9 mouse cellular contexts compared by ENCODE assay signal in the genomic region with DNA sequence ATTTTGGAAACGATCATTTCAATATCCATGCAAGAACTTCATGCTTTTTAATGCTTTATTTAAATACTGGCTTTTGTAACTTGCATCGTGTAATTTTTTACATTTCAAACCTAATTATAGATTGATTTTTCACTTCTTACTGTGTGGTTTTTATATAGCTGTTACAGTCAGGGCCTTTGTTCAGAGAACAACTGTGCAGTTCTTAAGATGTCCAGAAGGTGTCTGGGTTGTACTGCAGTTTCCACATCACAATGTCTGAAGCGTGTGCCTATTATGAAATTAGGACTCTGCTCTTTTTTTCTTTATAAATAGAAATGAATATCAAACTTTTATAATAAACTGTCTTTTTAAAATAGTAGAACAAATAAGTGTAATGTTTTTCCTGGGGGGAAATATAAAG. TPM values are rescaled to one million over a fixed set of nuclear protein-coding genes. Genes with fewer than 3 reads are reported as not detected.
A peak's percentile ranks its signal among the peaks of the same experiment; 100 is the strongest.
DNase-seq lines count a peak whose midpoint lies in the region; ATAC-seq and TF ChIP-seq lines count a peak whose summit lies in the region.
"Had no signal": no experiment of that assay in that cellular context is flagged by ENCODE, and none has a peak within 500 bp of the region (broad histone marks: within the 10 kb centered on the region; RNA-seq: fewer than 3 reads in every experiment).

No protein-coding gene starts in this region.

- H3K9me3 ChIP-seq in forebrain, embryonic 15.5 days: no peaks in the 10 kb centered on the region
- no peaks in the 10 kb centered on the region for H3K9me3 ChIP-seq in forebrain, embryonic 11.5 days (ENCODE audit: control insufficient read depth, low read length)
- H3K9me3 ChIP-seq in midbrain, postnatal 0 days (ENCODE audit: low read length): no peaks in the 10 kb centered on the region
- H3K9me3 ChIP-seq: embryonic facial prominence, embryonic 13.5 days had no signal

- WGBS in forebrain, embryonic 15.5 days: 60% methylated on average over 3 of the region's 3 CpGs
- 74% methylated on average over 3 of the region's 3 CpGs for WGBS in forebrain, embryonic 11.5 days
- WGBS in liver, adult 2 months: 60% methylated on average over 3 of the region's 3 CpGs
- 56% methylated on average over 3 of the region's 3 CpGs for WGBS in midbrain, postnatal 0 days

- H3K4me1 ChIP-seq in forebrain, embryonic 15.5 days: peaks cover 12% of the 10 kb centered on the region
- H3K4me1 ChIP-seq in forebrain, embryonic 11.5 days (replicated peaks; ENCODE audit: control insufficient read depth, insufficient read depth, low read length): peaks cover 3% of the 10 kb centered on the region; the same call in 1 of the 2 replicates
- H3K4me1 ChIP-seq in liver, adult 2 months (ENCODE audit: control insufficient read depth, insufficient read depth, low read length): no peaks in the 10 kb centered on the region
- no peaks in the 10 kb centered on the region for H3K4me1 ChIP-seq in midbrain, postnatal 0 days (ENCODE audit: insufficient read depth, low read length)
- H3K4me1 ChIP-seq: embryonic facial prominence, embryonic 13.5 days had no signal

- 0 out of 2 replicates have a peak, but pooled peaks have one; percentile 58 for ATAC-seq in forebrain, embryonic 15.5 days (replicated peaks)
- no peak for ATAC-seq in forebrain, embryonic 11.5 days (replicated peaks; ENCODE audit: low FRiP score)
- no peak for ATAC-seq in midbrain, postnatal 0 days (ENCODE audit: low FRiP score)

- no peak for DNase-seq in forebrain, embryonic 11.5 days (ENCODE audit: low spot score)
- peak; percentile 46 for DNase-seq in liver, adult 2 months (ENCODE audit: extremely low read depth, low read depth, low spot score)
- DNase-seq in liver: no peak
- DNase-seq in brain, embryonic 14.5 days (ENCODE audit: low read depth): peak; percentile 74
- peak; percentile 71 for DNase-seq in midbrain, postnatal 0 days (ENCODE audit: low spot score)
- no peak for DNase-seq in c-Kit-positive CD71-positive TER-119-positive erythroid progenitor cells, embryonic 14.5 days (ENCODE audit: low spot score)
- DNase-seq in kidney, adult 8-10 months: no peak

- no peaks in the 10 kb centered on the region for H3K27me3 ChIP-seq in forebrain, embryonic 15.5 days
- H3K27me3 ChIP-seq in forebrain, embryonic 11.5 days (ENCODE audit: control insufficient read depth, insufficient read depth, low read length): no peaks in the 10 kb centered on the region
- no peaks in the 10 kb centered on the region for H3K27me3 ChIP-seq in liver, adult 2 months (ENCODE audit: control insufficient read depth, insufficient read depth, low read length)
- H3K27me3 ChIP-seq in midbrain, postnatal 0 days (ENCODE audit: insufficient read depth, low read length): no peaks in the 10 kb centered on the region
- H3K27me3 ChIP-seq: embryonic facial prominence, embryonic 13.5 days had no signal

- no peak overlapping the region for H3K4me2 ChIP-seq in forebrain, embryonic 15.5 days (replicated peaks)
- no peak overlapping the region for H3K4me2 ChIP-seq in forebrain, embryonic 11.5 days (ENCODE audit: low read depth, low read length, severe bottlenecking)
- H3K4me2 ChIP-seq in midbrain, postnatal 0 days (ENCODE audit: low read depth, low read length, poor library complexity, severe bottlenecking): no peak overlapping the region
- H3K4me2 ChIP-seq: embryonic facial prominence, embryonic 13.5 days had no signal

- TF ChIP-seq CTCF in liver, adult 2 months (IDR thresholded peaks at IDR 0.05; ENCODE audit: low read depth, low read length): no peak
- peak; percentile 55; the same call in 1 of the 2 replicates for TF ChIP-seq CTCF in brain, embryonic 14.5 days (IDR thresholded peaks at IDR 0.05; ENCODE audit: borderline replicate concordance, extremely low read depth, insufficient read depth, insufficient read length)
- TF ChIP-seq CTCF in midbrain, postnatal 0 days (IDR thresholded peaks at IDR 0.05): peak; percentile 82

- no peaks in the 10 kb centered on the region for H3K79me2 ChIP-seq in liver, adult 2 months (ENCODE audit: control insufficient read depth, insufficient read depth, low read length)

- no peak overlapping the region for H3K4me3 ChIP-seq in forebrain, embryonic 15.5 days
- H3K4me3 ChIP-seq in forebrain, embryonic 11.5 days (ENCODE audit: low read depth, low read length): no peak overlapping the region
- H3K4me3 ChIP-seq in liver, adult 2 months (ENCODE audit: insufficient read depth, low read depth, low read length): no peak overlapping the region
- H3K4me3 ChIP-seq in midbrain, postnatal 0 days (ENCODE audit: low read depth, low read length): no peak overlapping the region
- H3K4me3 ChIP-seq: embryonic facial prominence, embryonic 13.5 days had no signal

- no peak overlapping the region for H3K27ac ChIP-seq in forebrain, embryonic 15.5 days (replicated peaks)
- H3K27ac ChIP-seq in forebrain, embryonic 11.5 days (ENCODE audit: low read depth, low read length): no peak overlapping the region
- no peak overlapping the region for H3K27ac ChIP-seq in liver, adult 2 months (replicated peaks; ENCODE audit: insufficient read depth, low read depth, low read length)
- H3K27ac ChIP-seq in midbrain, postnatal 0 days (ENCODE audit: low read depth, low read length): no peak overlapping the region
- H3K27ac ChIP-seq: embryonic facial prominence, embryonic 13.5 days had no signal

- no peaks in the 10 kb centered on the region for H3K36me3 ChIP-seq in forebrain, embryonic 15.5 days
- H3K36me3 ChIP-seq in forebrain, embryonic 11.5 days (ENCODE audit: control insufficient read depth, insufficient read depth, low read length): no peaks in the 10 kb centered on the region
- no peaks in the 10 kb centered on the region for H3K36me3 ChIP-seq in liver, adult 2 months (ENCODE audit: control insufficient read depth, insufficient read depth, low read length)
- no peaks in the 10 kb centered on the region for H3K36me3 ChIP-seq in midbrain, postnatal 0 days (ENCODE audit: insufficient read depth, low read length)
- H3K36me3 ChIP-seq: embryonic facial prominence, embryonic 13.5 days had no signal

- TF ChIP-seq POLR2A in liver, adult 2 months (IDR thresholded peaks at IDR 0.05; ENCODE audit: extremely low read depth, insufficient read depth, low read length): no peak
- no peak for TF ChIP-seq POLR2A in brain, embryonic 14.5 days (IDR thresholded peaks at IDR 0.05; ENCODE audit: borderline replicate concordance, extremely low read depth, insufficient read depth, insufficient read length, poor library complexity, severe bottlenecking)

- H3K9ac ChIP-seq in forebrain, embryonic 15.5 days (replicated peaks): no peak overlapping the region
- no peak overlapping the region for H3K9ac ChIP-seq in forebrain, embryonic 11.5 days (ENCODE audit: low read length)
- no peak overlapping the region for H3K9ac ChIP-seq in liver, adult 2 months (ENCODE audit: low read depth, low read length)
- no peak overlapping the region for H3K9ac ChIP-seq in midbrain, postnatal 0 days (replicated peaks; ENCODE audit: low read length, poor library complexity, severe bottlenecking)
- H3K9ac ChIP-seq: embryonic facial prominence, embryonic 13.5 days had no signal

RNA-seq across cellular contexts. Expression of a gene that starts 20.7 kb away (rescaled TPM):
- polyA plus RNA-seq in forebrain, embryonic 15.5 days (2015; fragmentation: Nextera tagmentation; extraction: Ambion mirVana): 20.8 and 21.6 TPM in 2 replicates
- polyA plus RNA-seq in forebrain, embryonic 11.5 days (2014; fragmentation: Nextera tagmentation; extraction: Ambion mirVana): 15.8 and 18.0 TPM in 2 replicates
- total RNA-seq in liver, adult 2 months (2014; rRNA removed): 4.2 and 5.2 TPM in 2 replicates
- polyA plus RNA-seq in liver, adult 2 months (2012; rRNA removed): 2.3 and 2.5 TPM in 2 replicates
- polyA plus RNA-seq in brain, embryonic 14.5 days (2012; rRNA removed): 15.7 and 17.7 TPM in 2 replicates
- 21.3 and 30.3 TPM in 2 replicates for total RNA-seq in midbrain, postnatal 0 days (2014; rRNA removed)
- polyA plus RNA-seq in midbrain, postnatal 0 days (2015; fragmentation: Nextera tagmentation; extraction: Ambion mirVana): 22.7 and 22.9 TPM in 2 replicates

Comparison
In these comparisons a context has a peak if more than half of its experiments do, and no peak if none do; other contexts are left out.
1. DNase-seq: peak in liver, adult 2 months (single experiment), brain, embryonic 14.5 days (single experiment) and midbrain, postnatal 0 days (single experiment); none in forebrain, embryonic 11.5 days (single experiment), liver (single experiment), c-Kit-positive CD71-positive TER-119-positive erythroid progenitor cells, embryonic 14.5 days (single experiment) and kidney, adult 8-10 months (0 of 2).